Mouse (Mus musculus) adipocyte (in vitro differentiated cells): Measurements from ENCODE around the gene Cdc14a.

Experiments
- DNase-seq: peaks from one replicate; pipeline ENCODE4 v3.0.0-alpha.2; 2016; ENCODE audit warnings: low spot score

Gene Cdc14a

DNA sequence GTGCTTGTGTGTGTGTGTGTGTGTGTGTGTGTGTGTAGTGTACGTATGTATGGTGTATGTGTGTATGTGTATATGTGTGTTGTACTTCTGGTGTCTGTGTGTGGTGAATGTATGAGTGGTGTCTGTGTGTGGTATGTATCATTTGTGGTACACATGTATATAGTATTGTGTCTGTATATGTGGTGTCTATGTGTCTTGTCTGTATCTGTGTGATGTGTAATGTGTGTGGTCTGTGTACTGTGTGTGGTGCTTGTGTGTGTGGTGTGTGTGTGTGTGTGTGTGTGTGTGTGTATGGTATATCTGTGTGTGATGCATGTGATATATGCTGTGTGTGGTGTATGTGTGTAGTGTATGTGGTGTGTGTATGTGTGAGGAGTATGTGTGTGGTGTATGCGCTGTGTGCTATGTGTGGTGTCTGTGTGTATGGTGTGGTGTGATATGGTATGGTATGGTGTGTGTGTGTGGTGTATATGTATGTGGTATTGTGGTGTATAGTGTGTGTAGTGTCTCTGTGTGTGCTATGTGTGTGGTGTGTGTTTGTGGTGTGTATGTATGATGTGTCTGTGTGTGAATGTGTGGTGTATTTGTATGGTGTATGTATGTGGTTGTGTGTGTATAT is 156.7 kb downstream of the Cdc14a start:
- no peak for DNase-seq

- DNase-seq = peak; percentile 40
Observed at GRCm38 (mm10) chr3:116266360-116266759, 157.5 kb downstream of the Cdc14a start.

DNA sequence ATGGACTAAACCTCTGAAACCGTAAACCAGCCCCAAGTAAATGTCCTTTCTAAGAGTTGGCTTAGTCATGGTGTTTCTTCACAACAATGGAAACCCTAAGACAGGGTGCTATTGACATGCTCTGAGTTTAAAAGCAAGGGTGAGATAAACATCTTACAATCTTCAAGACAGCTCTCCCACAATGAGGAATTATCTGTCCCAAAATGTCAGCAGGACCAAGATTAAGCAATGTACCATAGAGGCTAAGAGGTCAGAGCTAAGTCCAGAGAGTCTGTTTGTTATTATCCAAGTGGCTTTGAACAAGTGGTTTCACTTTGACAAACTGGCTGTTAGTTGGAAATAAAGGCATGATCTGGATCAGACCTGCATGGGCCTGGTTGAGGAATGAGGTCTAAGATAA is 159.9 kb downstream of the Cdc14a start:
- DNase-seq = peak; percentile 76

GRCm38 (mm10) chr3:116263061-116263460 is 160.8 kb downstream of the Cdc14a start:
- peak; percentile 78 for DNase-seq

GRCm38 (mm10) chr3:116256104-116256503 is 167.7 kb downstream of the Cdc14a start:
- no peak for DNase-seq

DNA sequence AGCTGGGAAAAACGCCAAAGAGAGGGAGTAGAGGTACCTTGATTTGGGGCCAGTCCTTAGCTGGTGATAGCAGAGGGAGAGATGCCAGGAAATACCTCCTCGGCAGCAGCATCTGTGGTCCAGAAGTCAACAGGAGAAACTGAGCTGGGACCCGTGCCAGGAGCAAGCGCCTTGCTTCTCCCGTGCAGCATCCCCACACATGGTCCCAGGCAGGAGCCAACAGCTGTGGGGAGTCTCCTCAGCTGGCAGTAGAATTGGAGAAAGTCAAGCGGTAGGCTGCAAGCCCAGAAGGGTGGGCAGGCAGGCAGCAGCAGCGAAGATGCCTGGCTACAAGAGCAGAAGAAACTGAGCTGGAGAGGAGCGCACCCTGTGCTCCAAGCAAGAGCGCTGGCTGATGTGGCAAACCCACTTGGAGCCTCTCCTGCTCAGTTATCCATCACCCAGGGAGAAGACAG is 170.7 kb downstream of the Cdc14a start, which contains the start of gene Gpr88:
Gene Gpr88 (minus strand): TSS at position 427 of the 455 bp plus-strand sequence.
- DNase-seq = peak; percentile 53

DNA sequence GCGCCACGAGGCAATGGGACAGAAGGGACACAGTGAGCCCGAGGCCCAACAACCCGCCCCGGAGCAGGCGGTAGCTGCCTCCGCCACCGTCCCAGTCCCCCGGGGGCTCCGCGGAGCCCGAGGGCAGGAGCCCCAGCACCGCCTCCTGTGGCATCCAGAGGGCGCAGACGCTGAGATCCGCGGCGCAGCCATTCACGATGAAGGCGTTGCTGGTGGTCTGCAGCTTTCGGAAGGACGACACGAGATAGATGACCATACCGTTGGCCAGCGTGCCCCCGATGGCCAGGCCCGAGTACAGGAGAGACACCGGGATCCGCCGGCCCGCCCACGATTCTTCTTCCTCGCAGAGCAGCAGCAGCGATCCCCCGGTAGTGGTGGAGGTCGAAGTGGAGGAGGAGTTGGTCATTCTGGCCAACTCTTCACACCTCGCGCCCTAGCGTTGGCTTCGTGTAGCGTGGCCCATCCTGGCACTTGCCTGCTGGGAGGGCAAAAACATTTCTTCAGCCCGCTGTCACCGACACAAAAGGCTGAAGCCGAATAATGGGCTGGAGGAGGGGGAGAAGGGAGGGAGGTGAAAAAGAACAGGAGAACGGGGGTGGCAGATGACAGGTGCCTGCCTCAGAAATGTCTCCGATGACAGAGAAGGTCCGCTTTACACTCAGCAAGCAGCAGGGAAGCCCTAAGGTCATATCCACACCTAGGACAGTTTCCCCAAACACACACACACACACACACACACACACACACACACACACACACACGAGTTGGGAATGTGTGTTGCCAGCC is 171.4 kb downstream of the Cdc14a start:
- DNase-seq = no peak

- DNase-seq = no peak
Observed at GRCm38 (mm10) chr3:116251481-116252254, 172.2 kb downstream of the Cdc14a start.

DNA sequence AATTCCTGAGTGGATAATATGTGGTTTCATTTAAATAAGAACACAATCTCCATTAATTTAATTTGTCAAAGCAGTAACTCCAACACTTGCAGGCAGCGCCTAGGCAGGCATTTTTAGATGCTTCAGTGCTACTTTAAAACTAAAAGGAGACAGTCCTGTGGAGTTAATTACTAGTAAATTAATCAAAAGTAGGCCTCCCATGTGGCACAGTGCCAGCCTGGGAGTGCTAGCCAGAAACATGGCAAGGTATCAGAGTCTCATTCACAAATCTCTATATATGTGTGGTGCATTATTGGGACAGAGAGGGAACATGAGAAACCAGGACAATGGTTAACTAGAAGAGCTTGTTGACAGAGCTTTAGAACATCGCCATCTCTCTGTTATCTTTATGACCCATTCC is 174.8 kb downstream of the Cdc14a start:
- no peak for DNase-seq

- DNase-seq = no peak
Observed at GRCm38 (mm10) chr3:116244476-116244875, 179.4 kb downstream of the Cdc14a start.

DNA sequence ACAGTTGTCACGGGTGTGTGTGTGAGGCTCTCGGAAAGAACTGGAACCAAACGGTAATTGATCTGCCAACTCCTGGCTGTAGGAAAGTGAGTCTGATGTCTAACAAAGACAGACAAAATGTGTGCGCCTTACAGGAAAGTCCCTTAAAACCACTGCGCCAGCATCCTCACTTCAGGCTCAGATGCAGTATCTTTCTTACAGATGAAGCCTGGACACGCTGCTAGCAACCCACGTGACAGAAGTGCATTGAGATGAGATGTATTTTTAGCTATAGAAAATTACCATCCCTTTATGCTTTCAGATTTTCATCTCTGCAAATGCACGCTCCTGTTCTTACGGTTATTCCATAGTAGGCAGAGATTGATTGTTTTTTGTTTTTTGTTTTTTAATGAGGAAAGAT is 181.1 kb downstream of the Cdc14a start:
- no peak for DNase-seq

DNA sequence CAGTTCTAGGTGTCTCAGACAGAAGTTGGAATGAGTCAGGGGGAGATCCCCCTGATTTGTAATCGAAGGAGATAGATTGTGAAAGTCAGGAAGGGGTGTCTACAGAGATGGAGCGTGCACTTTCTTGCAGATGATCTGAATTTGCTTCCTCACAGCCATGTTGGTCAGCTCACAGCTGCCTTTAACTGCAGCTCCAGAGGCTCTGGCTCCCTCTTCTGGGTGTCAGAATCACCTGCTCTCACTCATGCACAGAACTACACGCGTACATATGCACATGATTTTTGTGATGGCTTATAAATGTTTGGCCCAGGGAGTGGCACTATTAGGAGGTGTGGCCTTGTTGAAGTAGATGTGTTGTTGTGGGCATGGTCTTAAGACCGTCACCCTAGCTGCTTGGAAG is 186.3 kb downstream of the Cdc14a start:
- DNase-seq = no peak

DNA sequence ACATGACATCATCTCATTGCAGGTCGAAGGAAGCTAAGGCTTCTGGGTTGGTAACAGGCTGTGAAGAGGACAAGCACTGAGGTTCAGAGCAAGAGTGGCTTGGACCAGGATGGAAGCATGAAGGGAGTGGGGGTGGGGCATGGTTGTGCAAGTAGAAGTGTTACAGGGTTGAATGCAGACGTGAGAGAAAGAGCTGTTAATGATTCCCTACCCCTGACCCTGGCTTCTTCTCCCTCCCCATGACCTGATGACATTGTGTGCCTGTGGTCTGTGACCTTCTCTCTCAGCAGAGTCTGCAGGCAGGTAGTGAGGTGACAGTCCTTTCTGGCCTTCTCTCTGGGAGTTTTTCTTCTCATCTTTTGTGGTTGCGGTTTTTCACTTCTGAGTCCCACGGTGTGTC is 187.0 kb downstream of the Cdc14a start:
- no peak for DNase-seq

DNA sequence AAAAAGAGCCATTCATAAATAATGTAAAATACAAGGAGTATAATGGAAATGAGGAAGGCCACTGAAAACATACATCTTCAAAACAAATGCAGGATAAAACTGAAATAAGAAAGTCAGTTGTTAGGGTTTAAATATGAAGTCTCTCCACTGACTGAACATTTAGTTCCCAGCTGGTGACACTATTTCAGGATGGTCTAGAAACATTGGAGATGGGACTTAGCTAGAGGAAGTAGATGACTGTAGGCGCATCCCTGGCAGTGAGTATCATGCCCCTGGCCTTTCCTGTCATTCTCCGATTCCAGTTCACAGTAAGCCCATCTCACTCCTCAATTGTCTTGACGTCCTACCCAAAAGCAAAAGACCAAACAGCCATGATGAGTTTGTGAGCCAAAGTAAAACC is 190.3 kb downstream of the Cdc14a start:
- DNase-seq = no peak

- DNase-seq = no peak
Observed at GRCm38 (mm10) chr3:116232763-116233162, 191.1 kb downstream of the Cdc14a start.

DNA sequence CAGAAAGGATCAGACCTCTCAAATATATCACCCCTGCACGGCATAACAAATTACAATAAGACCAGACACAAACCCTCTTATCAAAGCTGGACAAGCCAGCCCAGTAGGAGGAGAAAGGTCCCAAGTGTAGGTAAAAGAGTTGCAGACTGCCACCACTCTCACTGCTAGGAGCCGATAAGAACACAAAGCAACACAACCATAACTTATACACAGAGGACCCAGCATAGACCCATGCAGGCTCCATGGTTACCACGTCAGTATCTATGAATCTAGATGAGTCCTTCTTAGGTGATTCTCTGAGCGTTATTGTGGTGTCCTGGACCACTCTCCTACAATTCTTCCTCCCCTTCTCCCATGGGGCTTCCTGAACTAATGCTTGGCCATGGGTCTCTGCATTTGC is 194.5 kb downstream of the Cdc14a start:
- no peak for DNase-seq

- DNase-seq = no peak
Observed at GRCm38 (mm10) chr3:116228360-116229245, 195.2 kb downstream of the Cdc14a start.

- no peak for DNase-seq
Observed at GRCm38 (mm10) chr3:116227383-116227782, 196.4 kb downstream of the Cdc14a start.

GRCm38 (mm10) chr3:116226915-116227314 is 196.9 kb downstream of the Cdc14a start:
- DNase-seq = no peak
